Mouse (Mus musculus) adrenal gland, adult 18-20 months (tissue): ENCODE data around the gene Dpf2. TPM values are rescaled to one million over a fixed set of nuclear protein-coding genes. Genes with fewer than 3 reads are reported as not detected.

Source experiments
- DNase-seq, 2 experiments: peaks; one replicate each; pipeline ENCODE4 v3.0.0; 2021 to 2022; ENCODE audit warnings: low spot score in 2 of 2
- long read RNA-seq, 2 experiments: library from polyadenylated mRNA; stranded (forward); transcript quantifications; one replicate each; pipeline ENCODE4 v2.0.0; 2021
- total RNA-seq, 2 experiments: library from RNA; stranded (reverse); gene quantifications; 1 replicate in 1 of 2; 2 replicates in 1 of 2; pipeline ENCODE4 v1.2.3; 2021

Dpf2 gene
- 100 to 1,000 TPM; 111 to 129 TPM for total RNA-seq
- long read RNA-seq, experiment 1, transcript Dpf2-205 (11 exons, 3,314 nt), result major isoform, 90 of 110 reads
- long read RNA-seq, experiment 1, partial matches to known transcripts, result 9 of 110 reads
- long read RNA-seq, experiment 1, other reads (novel, unspliced or antisense), result 11 of 110 reads
- long read RNA-seq, experiment 2, transcript Dpf2-205 (11 exons, 3,314 nt), result major isoform, 24 of 36 reads
- long read RNA-seq, experiment 2, partial matches to known transcripts, result 5 of 36 reads
- long read RNA-seq, experiment 2, other reads (novel, unspliced or antisense), result 7 of 36 reads

- DNase-seq, result no peak
These were observed at the start of gene Dpf2 for GRCm38 (mm10) chr19:5913007-5913719. Dpf2 (minus strand) TSS chr19:5913010.

DNA sequence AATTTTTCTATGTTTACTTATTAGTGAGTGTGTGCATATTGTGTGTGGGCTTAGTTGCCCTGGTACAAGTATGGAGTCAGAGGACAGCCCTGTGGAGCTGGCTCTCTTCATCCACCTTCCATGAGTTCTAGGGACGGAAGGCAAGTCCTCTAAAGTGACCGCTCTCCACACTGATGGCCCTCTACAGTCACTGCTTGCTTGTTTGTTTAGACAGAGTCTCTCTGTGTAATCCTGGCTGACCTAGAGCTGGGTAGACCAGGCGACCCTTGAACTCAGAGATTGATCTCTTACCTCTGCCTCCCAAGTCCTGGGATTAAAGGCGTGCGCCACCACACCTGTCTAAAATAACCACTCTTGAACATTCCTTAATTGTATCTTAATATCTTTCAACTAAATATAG, 44.6 kb upstream of the Dpf2 start:
- DNase-seq, result no peak

GRCm38 (mm10) chr19:5956685-5957084, 43.9 kb upstream of the Dpf2 start:
- peak; percentile 82 to 87 for DNase-seq

DNA sequence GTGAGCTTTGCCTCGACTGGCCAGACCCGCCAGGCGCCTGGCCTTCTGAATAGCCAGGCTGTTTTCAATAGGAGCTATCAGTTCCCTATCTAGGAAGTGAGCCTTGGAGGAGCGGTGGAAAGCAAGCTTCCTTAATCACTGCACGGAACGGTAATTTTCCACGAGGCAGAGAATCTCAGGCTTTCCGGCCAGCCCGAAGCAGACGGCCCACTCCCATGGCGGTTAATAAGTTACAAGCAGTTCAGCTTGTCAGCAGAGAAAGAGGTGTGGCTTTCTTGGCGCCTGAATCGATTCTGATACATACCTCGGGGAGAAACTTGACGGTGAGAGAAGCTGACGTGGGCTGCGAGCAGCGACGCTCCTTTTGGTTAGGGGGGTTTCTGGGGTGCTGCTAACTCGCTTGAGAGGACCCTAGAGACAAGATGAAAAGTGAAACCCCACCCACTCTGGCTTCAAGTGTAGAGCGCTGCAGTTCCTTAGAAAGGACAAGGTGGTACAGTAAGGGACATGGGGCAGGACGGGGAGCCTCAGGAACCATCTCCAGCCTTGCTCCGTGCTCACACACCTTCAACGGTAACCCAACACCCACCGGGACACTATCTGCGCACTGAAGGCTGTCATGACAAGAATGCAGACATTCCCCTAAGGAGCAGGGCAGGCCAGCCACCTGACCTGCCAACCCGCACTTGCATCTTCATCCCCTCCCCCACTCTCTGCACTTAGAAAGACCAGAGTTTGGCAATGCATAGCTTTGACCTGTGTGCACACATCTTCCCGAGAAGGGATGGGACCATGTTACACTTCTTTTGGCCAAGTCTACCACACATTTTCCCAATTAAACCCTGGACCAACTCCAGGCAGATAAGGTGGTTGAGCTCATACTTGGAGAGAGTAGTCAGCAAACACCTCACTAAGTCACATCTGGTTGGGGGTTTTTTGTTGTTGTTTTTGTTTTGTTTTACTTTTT, 43.2 kb upstream of the Dpf2 start:
- DNase-seq, result peak in 1 of 2 experiments; percentile 36

- DNase-seq, result no peak
These were observed 42.1 kb upstream of the Dpf2 start for GRCm38 (mm10) chr19:5954936-5955335.

- DNase-seq, result peak in 1 of 2 experiments; percentile 34
These were observed 41.4 kb upstream of the Dpf2 start for GRCm38 (mm10) chr19:5954031-5954710.

DNA sequence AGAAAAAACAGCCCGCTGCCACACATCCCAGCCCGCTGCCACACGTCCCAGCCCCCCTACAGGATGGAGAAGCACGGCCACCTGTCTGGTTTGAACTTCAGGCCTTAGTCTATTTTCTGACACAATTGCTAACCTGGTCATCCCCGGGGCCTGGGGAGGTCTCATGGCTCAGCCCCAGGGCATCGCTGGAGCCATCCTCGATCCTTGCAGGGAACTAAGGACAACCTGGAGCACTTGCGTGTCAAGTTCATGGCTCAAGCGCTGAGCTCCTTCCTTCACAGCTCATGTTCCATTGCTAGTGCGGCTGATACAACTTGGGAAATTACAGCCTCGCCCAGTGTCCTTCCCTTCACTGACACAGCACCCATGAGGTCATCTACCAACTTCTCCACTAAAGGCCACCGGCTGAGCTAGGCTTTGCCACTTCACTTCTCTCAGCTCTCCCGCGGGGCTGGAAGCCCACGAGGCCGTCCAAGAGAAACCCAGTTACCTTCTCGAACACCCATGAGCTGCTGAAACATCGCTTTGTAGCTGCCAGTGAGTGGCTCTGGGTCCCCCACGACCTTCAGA, 40.5 kb upstream of the Dpf2 start:
- peak in 1 of 2 experiments; percentile 30 for DNase-seq

GRCm38 (mm10) chr19:5952071-5952691, 39.4 kb upstream of the Dpf2 start:
- DNase-seq, result peak in 1 of 2 experiments; percentile 43

DNA sequence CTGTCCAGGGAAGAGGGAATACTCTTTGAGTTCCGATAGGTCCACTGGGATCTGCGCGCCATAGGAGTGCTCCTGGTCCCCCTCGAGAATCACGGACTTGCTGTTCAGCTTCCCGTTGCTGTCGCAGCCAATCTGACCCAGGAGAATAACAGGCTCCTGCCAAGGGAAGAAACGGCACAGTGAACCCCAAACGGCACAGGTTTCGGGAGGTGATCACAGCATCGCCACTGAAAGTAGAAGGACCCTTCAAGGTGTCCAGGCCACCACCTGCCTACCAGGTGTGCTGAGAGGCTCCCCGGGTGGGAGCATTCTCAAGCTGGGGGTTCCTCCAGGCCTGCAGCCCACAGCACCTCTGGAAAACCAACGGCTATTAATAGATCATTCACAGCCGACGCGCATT, 38.8 kb upstream of the Dpf2 start:
- DNase-seq, result no peak

DNA sequence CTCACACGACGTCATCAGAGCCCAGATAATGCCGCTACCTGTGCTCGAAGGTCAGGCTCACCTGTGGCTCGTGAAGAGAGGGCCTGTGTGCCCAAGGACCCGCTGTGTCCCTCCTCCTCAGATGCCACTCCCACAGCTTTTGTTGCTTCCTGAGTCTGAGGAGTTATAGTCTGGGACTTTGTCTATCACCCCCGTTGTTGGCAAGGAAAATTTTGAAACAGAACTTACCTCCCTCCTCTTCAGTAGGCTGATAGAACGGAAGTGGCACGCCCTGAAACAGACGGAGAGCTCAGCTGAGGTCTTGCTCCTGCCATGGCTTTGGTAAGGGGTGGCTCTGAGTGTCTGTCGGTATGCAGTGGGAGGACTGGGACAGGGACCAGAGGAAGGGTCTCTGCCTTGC, 37.4 kb upstream of the Dpf2 start:
- no peak for DNase-seq

- peak in 1 of 2 experiments; percentile 40 for DNase-seq
These were observed 33.1 kb upstream of the Dpf2 start for GRCm38 (mm10) chr19:5945891-5946290.

- DNase-seq, result peak in 1 of 2 experiments; percentile 23
These were observed 32.2 kb upstream of the Dpf2 start for GRCm38 (mm10) chr19:5945027-5945426.

DNA sequence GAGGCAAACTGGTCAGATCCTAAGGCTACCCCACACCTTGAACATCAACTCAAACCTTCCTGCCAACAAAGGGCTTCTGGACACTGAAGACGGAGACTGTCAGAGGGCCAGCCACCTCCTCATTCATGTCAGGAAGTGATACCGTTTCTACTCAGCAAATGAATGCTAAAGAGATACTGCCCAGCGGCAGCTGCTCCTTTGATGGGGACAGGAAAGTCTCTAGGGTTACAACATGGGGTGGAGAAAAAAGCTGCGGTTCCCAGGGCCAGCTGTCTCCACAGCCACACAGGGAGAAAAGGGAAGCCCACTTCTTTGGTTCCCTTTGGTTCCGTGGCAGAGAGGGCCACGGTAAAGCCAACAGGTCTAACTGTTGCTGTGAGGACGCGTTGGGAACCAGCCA, 31.3 kb upstream of the Dpf2 start:
- no peak for DNase-seq

GRCm38 (mm10) chr19:5943404-5943803, 30.6 kb upstream of the Dpf2 start:
- no peak for DNase-seq

DNA sequence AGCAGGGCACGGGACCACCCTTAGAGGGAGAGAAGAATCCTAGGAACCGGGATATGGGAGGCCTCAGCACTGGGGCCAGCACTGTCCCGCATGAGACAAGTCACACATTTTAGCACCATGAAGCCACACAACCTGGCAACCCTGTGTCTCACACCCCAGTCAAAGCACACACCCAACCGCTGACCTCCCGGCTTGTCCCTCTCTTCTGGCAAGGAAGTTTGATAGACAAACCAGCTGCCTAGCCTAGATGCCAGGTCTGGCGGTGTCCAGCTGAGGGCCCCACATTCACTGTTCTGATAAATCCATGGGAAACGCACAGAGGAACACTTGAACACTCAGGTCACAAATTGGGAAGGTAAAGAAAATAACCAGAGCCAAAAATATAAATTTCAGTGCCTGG, 29.8 kb upstream of the Dpf2 start:
- no peak for DNase-seq

DNA sequence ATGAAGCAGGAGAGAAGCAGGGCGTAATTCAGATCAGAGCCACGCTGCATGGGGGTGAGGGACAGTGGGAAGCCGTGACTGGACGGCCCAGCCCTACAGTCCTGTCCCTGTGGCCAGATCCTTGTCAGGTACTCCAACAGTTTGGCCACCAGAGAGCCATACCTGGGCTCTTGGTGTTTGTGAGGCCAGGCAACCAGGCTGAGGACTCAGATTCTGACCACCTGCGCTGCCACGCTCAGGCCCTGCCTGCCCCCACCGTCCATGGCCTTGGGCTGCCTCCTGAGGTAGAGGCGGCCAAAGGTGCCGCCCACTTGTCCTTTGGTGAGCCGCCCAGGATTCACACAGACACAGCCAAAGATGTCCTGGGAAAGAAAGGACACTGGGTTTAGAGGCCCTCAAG, 27.8 kb upstream of the Dpf2 start:
- DNase-seq, result peak in 1 of 2 experiments; percentile 53

GRCm38 (mm10) chr19:5940173-5940572, 27.4 kb upstream of the Dpf2 start:
- DNase-seq, result peak in 1 of 2 experiments; percentile 67

- no peak for DNase-seq
These were observed 26.9 kb upstream of the Dpf2 start for GRCm38 (mm10) chr19:5939715-5940114.

- DNase-seq, result no peak
These were observed 25.7 kb upstream of the Dpf2 start for GRCm38 (mm10) chr19:5938516-5938915.

- no peak for DNase-seq
These were observed 25.1 kb upstream of the Dpf2 start for GRCm38 (mm10) chr19:5937836-5938406.
